Mouse (Mus musculus) forebrain, embryonic 12.5 days (tissue): Measurements from ENCODE around the gene Gm128. TPM values are rescaled to one million over a fixed set of nuclear protein-coding genes. Genes with fewer than 3 reads are reported as not detected.

ENCODE experiments used
- ATAC-seq: fragments of 200-750 bp; cut with Nextera tagmentation; 2 replicates; pipeline ENCODE4 v1.8.0; 2017; ENCODE audit warnings: moderate TSS enrichment; ENCODE audit not compliant: low FRiP score
- H3K27ac ChIP-seq: fragments of 300-500 bp; sonication (generic); 2 replicates; pipeline ENCODE4 v1.5.1; 2016; ENCODE audit warnings: mild to moderate bottlenecking
- H3K27me3 ChIP-seq: fragments of 300-500 bp; sonication (generic); 2 replicates; pipeline ENCODE4 v1.6.1; 2016; ENCODE audit warnings: mild to moderate bottlenecking
- H3K36me3 ChIP-seq: fragments of 300-500 bp; sonication (generic); replicated peaks from 2 replicates; pipeline ENCODE4 v1.6.1; 2016; ENCODE audit warnings: mild to moderate bottlenecking
- H3K4me1 ChIP-seq: fragments of 300-500 bp; sonication (generic); 2 replicates; pipeline ENCODE4 v1.6.1; 2016
- H3K4me2 ChIP-seq: fragments of 300-500 bp; sonication (generic); 2 replicates; pipeline ENCODE4 v1.6.1; 2016; ENCODE audit warnings: mild to moderate bottlenecking, moderate library complexity
- H3K4me3 ChIP-seq: fragments of 300-500 bp; sonication (generic); replicated peaks from 2 replicates; pipeline ENCODE4 v1.5.1; 2016; ENCODE audit warnings: mild to moderate bottlenecking
- H3K9ac ChIP-seq: fragments of 300-500 bp; sonication (generic); 2 replicates; pipeline ENCODE4 v1.6.1; 2016; ENCODE audit warnings: mild to moderate bottlenecking
- H3K9me3 ChIP-seq: fragments of 300-500 bp; sonication (generic); 2 replicates; pipeline ENCODE4 v1.6.1; 2016
- WGBS: fragments of 180-500 bp; shearing (Covaris S2); methylation state at CpG from one replicate; pipeline ENCODE4 v1.1.7; 2016; 5-methylcytosine and 5-hydroxymethylcytosine counted together
- polyA plus RNA-seq: library from polyadenylated mRNA; unstranded; fragments of >200 nt; fragmentation: Nextera tagmentation; extraction: Ambion mirVana; gene quantifications from 2 replicates; pipeline ENCODE4 v1.2.1, GENCODE M21; 2016

Gm128 gene
- polyA plus RNA-seq, 1 experiment from 2014 or later, result 0.31 TPM

DNA sequence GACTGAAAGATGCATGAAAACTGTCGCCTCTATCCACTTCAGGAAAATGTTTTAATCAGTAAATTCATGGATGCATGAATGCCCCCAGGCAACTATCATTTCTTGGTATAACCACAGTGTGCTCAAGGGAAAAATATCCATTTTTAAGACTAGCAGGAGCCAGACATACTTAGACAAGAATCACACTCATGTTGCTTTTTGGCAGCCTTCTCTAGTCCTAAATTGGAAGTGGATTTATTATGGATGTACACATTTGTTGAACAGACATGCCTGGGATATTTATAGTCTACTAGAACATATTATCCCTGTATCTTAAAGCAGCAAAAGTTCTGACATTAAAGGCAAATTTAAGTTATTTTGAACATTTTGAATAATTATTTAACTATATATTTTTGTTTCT, 23.3 kb upstream of the Gm128 start:
- ATAC-seq, result no peak
- H3K36me3 ChIP-seq, result peaks cover 63% of the 10 kb centered on the region
- WGBS, result 83% methylated on average over 1 of the region's 1 CpGs

DNA sequence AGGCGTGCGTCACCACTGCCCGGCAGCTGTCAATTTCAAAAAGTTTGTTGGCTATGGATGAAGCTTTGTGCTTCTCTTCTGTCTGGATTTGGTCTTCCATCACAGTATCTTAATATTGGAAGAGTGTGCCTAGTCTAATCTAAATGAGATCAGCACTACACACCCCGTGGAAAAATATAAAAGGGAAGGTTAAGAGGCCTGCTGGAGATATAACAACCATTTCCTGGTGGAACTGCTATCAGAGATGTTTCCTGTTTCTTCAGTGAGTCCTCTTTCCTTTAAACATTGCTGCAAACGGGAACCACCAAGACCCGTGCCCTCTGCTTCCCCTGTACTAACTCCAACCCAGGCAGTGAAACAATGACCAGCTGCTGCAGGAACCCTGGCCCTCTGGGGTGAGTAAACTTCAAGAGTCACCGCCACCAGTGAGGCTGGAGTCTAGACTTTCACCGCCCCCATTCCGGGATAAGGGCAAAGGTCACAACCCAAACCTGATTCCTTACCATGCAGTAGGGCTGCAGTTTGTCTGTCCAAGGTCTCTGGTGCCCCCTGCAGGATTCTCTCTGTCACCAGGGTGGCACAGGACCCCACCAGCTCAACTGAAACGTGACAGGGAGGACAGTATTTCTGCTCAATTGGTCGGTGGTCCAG, 21.8 kb upstream of the Gm128 start:
- H3K4me2 ChIP-seq, result no peak overlapping the region
- no peaks in the 10 kb centered on the region for H3K27me3 ChIP-seq
- 51% methylated on average over 11 of the region's 11 CpGs for WGBS
- peaks cover 72% of the 10 kb centered on the region for H3K36me3 ChIP-seq
- no peaks in the 10 kb centered on the region for H3K4me1 ChIP-seq
- H3K27ac ChIP-seq, result no peak overlapping the region
- H3K9me3 ChIP-seq, result no peaks in the 10 kb centered on the region
- H3K9ac ChIP-seq, result no peak overlapping the region
- no peak overlapping the region for H3K4me3 ChIP-seq
- no peak for ATAC-seq

More for the DNA sequence above, 23.3 kb upstream of the Gm128 start:
- Histone ChIP-seq H3K4me3 (no peak overlapping the region), H3K4me2 (no peak overlapping the region), H3K27ac (no peak overlapping the region), H3K4me1 (no peaks in the 10 kb centered on the region), H3K27me3 (no peaks in the 10 kb centered on the region), H3K9me3 (no peaks in the 10 kb centered on the region), H3K9ac (no peak overlapping the region)

DNA sequence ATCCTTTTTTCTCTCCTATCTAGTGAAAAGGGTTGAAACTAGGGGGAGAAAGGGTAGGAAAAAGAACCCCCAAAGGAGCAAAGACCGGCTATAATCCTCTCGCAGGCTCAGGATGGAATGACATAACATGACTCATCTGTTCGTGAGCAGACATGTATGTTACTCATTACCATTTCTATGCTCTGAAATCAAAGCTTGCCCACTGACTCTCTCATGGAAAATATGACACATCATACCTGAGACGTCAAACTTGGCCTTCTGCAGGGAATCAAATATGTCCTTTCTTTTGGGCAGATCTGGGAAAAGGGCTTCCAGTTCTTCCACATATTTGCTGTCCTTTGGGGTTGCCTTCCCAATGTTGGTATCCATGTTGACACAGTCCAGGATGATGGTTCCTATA, 20.6 kb upstream of the Gm128 start:
- no peak overlapping the region for H3K9ac ChIP-seq
- peaks cover 72% of the 10 kb centered on the region for H3K36me3 ChIP-seq
- H3K9me3 ChIP-seq, result no peaks in the 10 kb centered on the region
- H3K4me2 ChIP-seq, result no peak overlapping the region
- H3K4me1 ChIP-seq, result no peaks in the 10 kb centered on the region
- no peak overlapping the region for H3K4me3 ChIP-seq
- no peak for ATAC-seq
- WGBS, result 89% methylated on average over 4 of the region's 4 CpGs
- no peaks in the 10 kb centered on the region for H3K27me3 ChIP-seq
- H3K27ac ChIP-seq, result no peak overlapping the region

DNA sequence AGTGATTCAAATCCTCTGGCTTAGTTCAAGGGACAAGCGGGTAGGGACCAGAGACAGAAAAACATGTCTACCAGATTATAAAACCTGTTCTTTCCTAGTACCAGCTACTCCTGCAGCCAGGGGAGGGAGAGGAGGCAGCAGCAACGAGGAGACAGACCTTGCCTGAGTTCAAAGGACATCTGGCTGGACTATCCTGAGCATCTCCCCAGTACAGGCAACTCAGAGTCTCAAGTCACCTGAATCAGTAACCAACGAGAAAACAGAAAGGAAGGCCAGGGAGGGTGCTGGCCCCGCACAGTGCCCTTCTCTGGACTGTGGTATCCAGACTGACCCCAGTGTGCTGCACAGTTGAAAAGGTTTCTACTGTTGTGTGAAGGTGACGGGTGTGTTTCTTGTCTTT, 15.5 kb upstream of the Gm128 start:
- no peak overlapping the region for H3K4me2 ChIP-seq
- H3K4me1 ChIP-seq, result no peaks in the 10 kb centered on the region
- no peak overlapping the region for H3K27ac ChIP-seq
- 86% methylated on average over 5 of the region's 5 CpGs for WGBS
- H3K9ac ChIP-seq, result no peak overlapping the region
- peaks cover 77% of the 10 kb centered on the region for H3K36me3 ChIP-seq
- ATAC-seq, result no peak
- H3K4me3 ChIP-seq, result no peak overlapping the region
- H3K9me3 ChIP-seq, result no peaks in the 10 kb centered on the region
- no peaks in the 10 kb centered on the region for H3K27me3 ChIP-seq

DNA sequence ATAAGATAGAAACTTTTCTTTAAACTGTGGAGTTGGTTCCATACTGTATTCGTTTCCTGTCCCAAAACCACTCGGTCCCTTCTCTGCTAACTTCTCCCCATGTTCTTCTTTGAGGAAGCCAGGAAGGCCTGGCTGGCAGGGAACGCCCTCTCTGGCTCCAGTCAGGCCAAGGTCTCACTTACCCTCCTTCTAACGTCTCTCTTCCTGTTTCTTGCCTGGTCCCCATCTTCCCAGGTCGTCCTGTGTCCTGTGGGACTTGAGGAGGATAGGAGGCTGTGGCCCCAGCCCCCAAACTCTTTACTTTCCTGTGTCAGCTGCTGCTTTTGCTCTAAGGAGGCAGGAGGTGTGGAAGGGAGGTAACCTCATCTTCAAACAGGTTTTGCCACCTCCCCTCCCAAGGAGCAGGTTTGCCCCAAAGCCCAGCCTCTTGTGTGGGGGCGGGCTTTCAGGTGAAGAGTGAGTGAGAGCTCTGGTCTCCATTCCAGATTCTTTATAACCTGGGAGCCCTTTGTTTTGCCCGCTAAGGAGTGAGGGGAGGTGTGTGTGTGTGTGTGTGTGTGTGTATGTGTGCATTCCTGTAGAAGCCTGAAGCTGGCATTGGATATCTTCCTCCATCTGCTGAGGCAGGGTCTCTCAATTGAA, 9.5 kb upstream of the Gm128 start, which contains the start of gene Bnipl:
Gene Bnipl, minus strand, starts transcription at position 411 of the 642 bp plus-strand sequence.
- Histone ChIP-seq H3K4me2 (no peak within 1 kb of the TSS), H3K36me3 (peaks cover 34% of the 10 kb centered on the region), H3K4me3 (no peak within 1 kb of the TSS), H3K9me3 (no peaks in the 10 kb centered on the region), H3K9ac (no peak within 1 kb of the TSS), H3K4me1 (no peaks in the 10 kb centered on the region), H3K27me3 (no peaks in the 10 kb centered on the region), H3K27ac (no peak within 1 kb of the TSS)
- 64% methylated on average over 7 of the region's 7 CpGs for WGBS
- no peak for ATAC-seq

DNA sequence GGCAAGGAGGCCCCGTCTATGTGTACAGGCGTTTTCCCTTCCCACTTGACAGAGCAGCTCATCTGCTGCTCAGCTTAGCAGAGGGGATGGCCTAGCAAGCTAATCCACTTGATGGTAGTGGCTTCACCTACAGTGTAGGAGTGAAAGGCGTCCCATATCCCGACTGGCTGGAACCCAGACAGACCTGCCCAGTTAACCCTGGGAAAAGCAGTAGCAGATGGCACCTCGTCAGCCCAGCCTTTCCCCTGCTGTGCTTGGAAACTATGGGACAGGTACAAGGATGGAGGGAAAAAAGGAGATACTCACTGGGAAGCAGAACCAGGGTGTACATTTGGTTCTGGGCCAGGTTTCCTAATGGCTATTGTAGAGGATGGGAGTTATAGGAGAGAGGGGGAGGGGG, 9.0 kb upstream of the Gm128 start:
- no peak overlapping the region for H3K4me3 ChIP-seq
- no peak overlapping the region for H3K9ac ChIP-seq
- no peaks in the 10 kb centered on the region for H3K27me3 ChIP-seq
- WGBS, result 88% methylated on average over 5 of the region's 5 CpGs
- no peak for ATAC-seq
- peaks cover 32% of the 10 kb centered on the region for H3K36me3 ChIP-seq
- no peak overlapping the region for H3K27ac ChIP-seq
- H3K4me2 ChIP-seq, result no peak overlapping the region
- no peaks in the 10 kb centered on the region for H3K9me3 ChIP-seq
- H3K4me1 ChIP-seq, result no peaks in the 10 kb centered on the region

DNA sequence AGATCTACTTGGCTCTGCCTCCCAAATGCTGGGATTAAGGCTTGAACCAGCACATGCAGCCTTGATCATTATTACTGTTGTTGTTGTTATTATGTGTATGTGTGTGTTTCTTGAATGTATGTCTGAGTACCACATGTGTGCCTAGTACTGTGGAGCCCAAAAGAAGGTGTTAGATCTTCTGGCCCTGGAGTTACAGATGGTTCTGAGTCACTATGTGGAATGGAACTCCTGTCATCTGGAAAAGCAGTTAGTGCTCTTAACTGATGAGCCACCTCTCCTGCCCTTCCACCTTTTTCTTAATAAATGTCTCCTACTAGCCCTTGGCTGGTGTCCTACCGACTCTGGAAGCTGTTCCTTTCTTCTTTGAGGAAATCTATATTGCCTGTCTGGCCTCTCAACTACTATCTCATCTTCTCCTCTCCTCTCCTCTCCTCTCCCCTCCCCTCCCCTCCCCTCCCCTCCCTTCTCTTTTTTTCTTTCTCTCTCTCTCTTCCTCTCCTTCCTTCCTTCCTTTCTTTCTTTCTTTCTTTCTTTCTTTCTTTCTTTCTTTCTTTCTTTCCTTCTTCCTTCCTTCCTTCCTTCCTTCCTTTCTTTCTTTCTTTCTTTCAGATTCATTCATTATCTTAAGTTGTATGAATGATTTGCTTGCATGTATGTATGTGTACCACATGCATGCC, 6.4 kb upstream of the Gm128 start:
- no peak overlapping the region for H3K4me3 ChIP-seq
- H3K4me1 ChIP-seq, result no peaks in the 10 kb centered on the region
- no peak overlapping the region for H3K4me2 ChIP-seq
- no peak overlapping the region for H3K27ac ChIP-seq
- H3K9me3 ChIP-seq, result no peaks in the 10 kb centered on the region
- no peak for ATAC-seq
- 78% methylated on average over 1 of the region's 1 CpGs for WGBS
- H3K9ac ChIP-seq, result no peak overlapping the region
- peaks cover 10% of the 10 kb centered on the region; the same call in 1 of the 2 replicates for H3K36me3 ChIP-seq
- H3K27me3 ChIP-seq, result no peaks in the 10 kb centered on the region

DNA sequence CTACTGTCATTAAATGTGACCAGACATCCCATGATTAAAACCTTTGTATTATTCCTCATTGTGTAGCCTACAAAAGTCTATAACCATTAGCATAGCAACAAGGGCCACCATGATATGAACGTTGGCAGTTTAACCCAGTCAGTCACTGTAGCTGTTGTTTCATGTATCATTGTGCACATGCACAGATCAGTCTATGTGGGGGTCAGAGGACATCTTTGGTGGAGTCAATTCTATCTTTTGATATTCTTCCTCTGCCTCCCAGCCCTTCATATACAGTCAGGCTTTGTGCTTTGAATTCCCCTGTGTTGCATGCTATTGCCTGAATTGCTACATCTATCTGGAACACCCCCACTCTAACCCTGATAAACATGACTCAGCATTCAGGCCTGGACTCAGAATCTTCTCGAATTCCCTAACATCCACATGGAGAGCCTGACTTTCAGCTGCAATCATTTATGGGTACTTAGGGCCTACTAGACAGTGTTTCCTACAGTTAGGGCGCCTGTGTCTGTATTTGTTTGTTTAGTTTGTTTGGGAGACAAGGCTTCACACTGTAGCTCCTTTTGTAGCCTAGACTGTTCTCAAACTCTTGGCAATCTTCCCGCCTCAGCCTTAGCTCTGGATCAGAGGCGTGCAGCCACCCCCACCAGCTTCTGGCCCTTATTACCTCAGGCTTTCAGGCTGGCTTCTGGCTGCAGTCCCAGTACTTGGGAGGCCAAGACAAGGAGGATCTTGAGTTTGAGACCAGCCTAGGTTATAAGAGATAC, 5.2 kb upstream of the Gm128 start:
- Histone ChIP-seq H3K4me2 (no peak overlapping the region), H3K27me3 (no peaks in the 10 kb centered on the region), H3K9ac (no peak overlapping the region), H3K9me3 (no peaks in the 10 kb centered on the region), H3K4me1 (no peaks in the 10 kb centered on the region), H3K4me3 (no peak overlapping the region), H3K27ac (no peak overlapping the region), H3K36me3 (0 out of 2 replicates have a peak, but pooled peaks cover 6% of the 10 kb centered on the region)
- no peak for ATAC-seq
- WGBS, result 84% methylated on average over 5 of the region's 5 CpGs

DNA sequence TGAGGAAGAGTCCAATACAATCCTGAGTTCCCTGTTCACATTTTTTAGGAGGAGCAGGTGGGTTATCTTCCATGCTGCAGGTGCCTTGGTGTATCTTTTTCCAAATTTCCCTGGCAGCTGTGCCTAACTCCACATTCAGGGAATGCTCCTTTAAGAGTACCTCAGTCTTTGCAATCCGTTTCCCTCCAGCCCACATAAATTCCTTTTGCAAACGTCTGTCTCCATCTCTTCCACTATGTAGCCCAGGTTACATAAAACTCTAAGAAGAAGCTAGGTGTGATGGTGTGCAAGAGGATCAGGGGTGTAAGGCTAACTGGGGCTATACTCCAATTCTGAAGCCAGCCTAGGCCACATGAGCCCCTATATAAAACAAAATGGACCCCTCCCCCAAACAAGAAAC, 1.7 kb upstream of the Gm128 start:
- no peak for ATAC-seq
- H3K9me3 ChIP-seq, result no peaks in the 10 kb centered on the region
- H3K27ac ChIP-seq, result no peak overlapping the region
- no peaks in the 10 kb centered on the region for H3K27me3 ChIP-seq
- WGBS, result 83% methylated on average over 2 of the region's 2 CpGs
- no peak overlapping the region for H3K9ac ChIP-seq
- peaks cover 5% of the 10 kb centered on the region; the same call in 1 of the 2 replicates for H3K4me1 ChIP-seq
- peaks cover 10% of the 10 kb centered on the region for H3K36me3 ChIP-seq
- no peak overlapping the region for H3K4me2 ChIP-seq
- H3K4me3 ChIP-seq, result no peak overlapping the region

DNA sequence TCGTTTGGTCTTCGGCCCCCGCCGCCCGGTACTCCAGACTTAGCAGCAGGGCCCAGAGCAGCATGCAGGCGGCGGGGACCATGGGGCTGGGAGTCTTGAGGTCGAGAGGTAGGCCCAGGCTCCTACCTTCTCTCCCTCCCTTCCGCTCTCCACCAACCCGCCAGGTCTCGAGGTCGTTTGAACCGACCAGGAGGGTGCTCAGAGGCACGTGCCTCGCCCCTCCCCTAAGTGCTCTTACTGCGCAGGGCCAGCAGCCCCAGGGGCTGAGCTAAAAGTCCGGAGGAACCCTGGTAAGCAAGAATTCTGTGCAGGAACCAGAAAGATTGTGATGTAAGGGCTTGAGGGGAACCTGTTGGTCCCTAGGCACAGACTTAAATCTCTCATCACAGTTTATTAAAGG, 498 bp downstream of the Gm128 start:
- 35% methylated on average over 17 of the region's 17 CpGs for WGBS
- Histone ChIP-seq H3K9me3 (no peaks in the 10 kb centered on the region), H3K9ac (no peak overlapping the region; the same call in 1 of the 2 replicates), H3K4me2 (no peak overlapping the region), H3K27ac (no peak overlapping the region), H3K36me3 (peaks cover 32% of the 10 kb centered on the region), H3K27me3 (no peaks in the 10 kb centered on the region), H3K4me1 (peaks cover 5% of the 10 kb centered on the region; the same call in 1 of the 2 replicates), H3K4me3 (no peak overlapping the region)
- ATAC-seq, result no peak

DNA sequence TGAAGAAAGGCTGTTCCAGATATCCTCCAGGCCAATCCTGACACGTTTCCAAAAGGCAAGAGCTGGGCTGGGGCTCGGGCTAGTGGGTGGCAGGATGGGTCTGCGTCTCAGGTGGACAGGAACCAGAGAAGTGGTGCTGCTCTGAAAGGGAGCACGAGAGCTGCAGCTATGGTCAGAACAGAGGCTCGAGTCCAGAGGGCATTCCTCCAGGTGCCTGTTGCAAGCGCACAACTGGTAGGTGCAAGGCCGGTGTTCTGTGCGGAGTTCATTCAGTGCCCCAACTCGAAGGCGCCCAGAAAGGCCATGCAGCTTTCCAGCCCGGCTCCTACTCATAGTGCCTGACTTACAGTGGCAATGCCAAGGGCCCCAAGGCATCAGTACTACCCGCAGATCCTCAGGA, 1.4 kb downstream of the Gm128 start:
- 90% methylated on average over 12 of the region's 12 CpGs for WGBS
- Histone ChIP-seq H3K4me2 (no peak overlapping the region), H3K9me3 (no peaks in the 10 kb centered on the region), H3K36me3 (peaks cover 37% of the 10 kb centered on the region), H3K27ac (no peak overlapping the region), H3K4me1 (peaks cover 5% of the 10 kb centered on the region; the same call in 1 of the 2 replicates), H3K9ac (no peak overlapping the region), H3K4me3 (no peak overlapping the region), H3K27me3 (no peaks in the 10 kb centered on the region)
- no peak for ATAC-seq

DNA sequence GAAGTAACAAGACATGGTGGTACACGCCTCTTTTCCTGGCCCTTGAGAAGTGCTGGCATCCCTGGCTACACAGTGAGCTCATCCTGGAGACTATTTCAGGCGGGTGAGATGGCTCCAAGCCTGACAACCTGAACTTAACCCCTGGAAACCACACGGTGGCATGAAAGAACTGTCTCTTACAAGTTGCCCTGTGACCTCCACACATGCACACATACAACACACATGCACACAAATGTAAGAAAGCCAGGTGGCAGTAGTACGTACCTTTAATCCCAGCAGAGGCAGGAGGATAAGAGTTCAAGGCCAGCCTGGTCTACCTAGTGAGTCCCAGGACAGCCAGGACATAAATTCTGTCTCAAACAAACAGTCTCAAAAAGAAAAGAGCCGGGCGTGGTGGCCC, 2.4 kb downstream of the Gm128 start:
- Histone ChIP-seq H3K36me3 (peaks cover 47% of the 10 kb centered on the region), H3K4me3 (no peak overlapping the region), H3K4me1 (peaks cover 5% of the 10 kb centered on the region; the same call in 1 of the 2 replicates), H3K4me2 (no peak overlapping the region), H3K27ac (no peak overlapping the region), H3K9ac (no peak overlapping the region), H3K9me3 (no peaks in the 10 kb centered on the region), H3K27me3 (no peaks in the 10 kb centered on the region)
- no peak for ATAC-seq
- WGBS, result 89% methylated on average over 6 of the region's 6 CpGs
